Mouse (Mus musculus): ENCODE results near the gene Wdr1. TPM values are rescaled to one million over a fixed set of nuclear protein-coding genes. Genes with fewer than 3 reads are reported as not detected.
"Not testable (repeated sequence)": the region's sequence is repeated elsewhere in the genome, so short reads cannot be mapped to it uniquely, and the experiment has no call there.

The Wdr1 gene
- total RNA-seq, 2 experiments from 2014 or later, result 196 to 199 TPM

GRCm38 (mm10) chr5:38500043-38500442 is 63.0 kb downstream of the Wdr1 start:
- DNase-seq (ENCODE audit: low spot score in 2 of 2), result no peak
- intact Hi-C loops (cut with DNase I), result no loop called here

GRCm38 (mm10) chr5:38499316-38499811 is 63.7 kb downstream of the Wdr1 start:
- DNase-seq (ENCODE audit: low spot score in 2 of 2), result peak; percentile 20 to 60
- intact Hi-C loops (cut with DNase I), result no loop called here

GRCm38 (mm10) chr5:38498479-38498878 is 64.5 kb downstream of the Wdr1 start:
- intact Hi-C loops (cut with DNase I), result no loop called here
- DNase-seq (ENCODE audit: low spot score in 2 of 2), result no peak

GRCm38 (mm10) chr5:38496491-38497057 is 66.4 kb downstream of the Wdr1 start:
- intact Hi-C loops (cut with DNase I), result no loop called here
- DNase-seq (ENCODE audit: low spot score in 2 of 2), result no peak

GRCm38 (mm10) chr5:38493890-38494289 is 69.1 kb downstream of the Wdr1 start:
- DNase-seq (ENCODE audit: low spot score in 2 of 2), result no peak
- intact Hi-C loops (cut with DNase I), result no loop called here

- DNase-seq (ENCODE audit: low spot score in 2 of 2), result no peak
- intact Hi-C loops (cut with DNase I), result no loop called here
These were observed 71.3 kb downstream of the Wdr1 start for GRCm38 (mm10) chr5:38491763-38492162.

- intact Hi-C loops (cut with DNase I), result no loop called here
- no peak for DNase-seq (ENCODE audit: low spot score in 2 of 2)
These were observed 73.3 kb downstream of the Wdr1 start for GRCm38 (mm10) chr5:38489739-38490138.

GRCm38 (mm10) chr5:38488673-38489615 is 74.1 kb downstream of the Wdr1 start:
- no peak for DNase-seq (ENCODE audit: low spot score in 2 of 2)
- intact Hi-C loops (cut with DNase I), result no loop called here

- intact Hi-C loops (cut with DNase I), result no loop called here
These were observed 75.0 kb downstream of the Wdr1 start for GRCm38 (mm10) chr5:38488026-38488425.

GRCm38 (mm10) chr5:38487247-38487646 is 75.8 kb downstream of the Wdr1 start:
- DNase-seq (ENCODE audit: low spot score in 2 of 2), result no peak
- intact Hi-C loops (cut with DNase I), result no loop called here

More at GRCm38 (mm10) chr5:38488026-38488425, 75.0 kb downstream of the Wdr1 start:
- DNase-seq (ENCODE audit: low spot score in 2 of 2), result no peak

GRCm38 (mm10) chr5:38485946-38486345 is 77.1 kb downstream of the Wdr1 start:
- intact Hi-C loops (cut with DNase I), result no loop called here
- no peak for DNase-seq (ENCODE audit: low spot score in 2 of 2)

GRCm38 (mm10) chr5:38483518-38484110 is 79.4 kb downstream of the Wdr1 start:
- intact Hi-C loops (cut with DNase I), result no loop called here
- DNase-seq (ENCODE audit: low spot score in 2 of 2), result no peak

GRCm38 (mm10) chr5:38480822-38481707 is 82.0 kb downstream of the Wdr1 start:
- DNase-seq (ENCODE audit: low spot score in 2 of 2), result no peak
- intact Hi-C loops (cut with DNase I), result no loop called here

- intact Hi-C loops (cut with DNase I), result no loop called here
- DNase-seq (ENCODE audit: low spot score in 2 of 2), result peak in 1 of 2 experiments; percentile 13
These were observed 82.9 kb downstream of the Wdr1 start for GRCm38 (mm10) chr5:38479908-38480725.

GRCm38 (mm10) chr5:38479545-38479907 is 83.5 kb downstream of the Wdr1 start:
- intact Hi-C loops (cut with DNase I), result not testable (repeated sequence)

GRCm38 (mm10) chr5:38479027-38479426 is 84.0 kb downstream of the Wdr1 start:
- intact Hi-C loops (cut with DNase I), result no loop called here
- DNase-seq (ENCODE audit: low spot score in 2 of 2), result no peak

More at GRCm38 (mm10) chr5:38479545-38479907, 83.5 kb downstream of the Wdr1 start:
- DNase-seq (ENCODE audit: low spot score in 2 of 2), result not testable (repeated sequence)

- intact Hi-C loops (cut with DNase I), result no loop called here
- no peak for DNase-seq (ENCODE audit: low spot score in 2 of 2)
These were observed 85.1 kb downstream of the Wdr1 start for GRCm38 (mm10) chr5:38477731-38478445.
